Mouse (Mus musculus) intestine, postnatal 0 days (tissue): ENCODE results near the gene Tmem204. TPM values are rescaled to one million over a fixed set of nuclear protein-coding genes. Genes with fewer than 3 reads are reported as not detected.
A peak's percentile ranks its signal among the peaks of the same experiment; 100 is the strongest.

Experiments used
- ATAC-seq: fragments of 200-750 bp; cut with Nextera tagmentation; 2 replicates; pipeline ENCODE4 v1.8.0; 2017; ENCODE audit warnings: mild to moderate bottlenecking, moderate TSS enrichment, moderate library complexity
- H3K27ac ChIP-seq: fragments of 300-500 bp; sonication (generic); 2 replicates; pipeline ENCODE4 v1.5.1; 2014; ENCODE audit warnings: mild to moderate bottlenecking, low read depth, low read length, moderate library complexity
- H3K27me3 ChIP-seq: fragments of 300-500 bp; sonication (generic); replicated peaks from 2 replicates; pipeline ENCODE4 v1.6.1; 2014; ENCODE audit warnings: low read length, mixed read lengths; ENCODE audit not compliant: control insufficient read depth, insufficient read depth
- H3K36me3 ChIP-seq: fragments of 300-500 bp; sonication (generic); 2 replicates; pipeline ENCODE4 v1.6.1; 2014; ENCODE audit warnings: mild to moderate bottlenecking, moderate library complexity; ENCODE audit not compliant: control insufficient read depth, insufficient read depth
- H3K4me1 ChIP-seq: fragments of 300-500 bp; sonication (generic); replicated peaks from 2 replicates; pipeline ENCODE4 v1.6.1; 2014; ENCODE audit warnings: antibody characterized with exemption, low read length, mixed read lengths; ENCODE audit not compliant: control insufficient read depth, insufficient read depth
- H3K4me2 ChIP-seq: fragments of 300-500 bp; sonication (generic); replicated peaks from 2 replicates; pipeline ENCODE4 v1.6.1; 2014; ENCODE audit warnings: low read depth, mild to moderate bottlenecking, moderate library complexity
- H3K4me3 ChIP-seq: fragments of 300-500 bp; sonication (generic); 2 replicates; pipeline ENCODE4 v1.5.1; 2014; ENCODE audit warnings: low read depth, low read length
- H3K9ac ChIP-seq: fragments of 300-500 bp; sonication (generic); 2 replicates; pipeline ENCODE4 v1.6.1; 2014; ENCODE audit warnings: mild to moderate bottlenecking, low read depth, low read length
- H3K9me3 ChIP-seq: fragments of 300-500 bp; sonication (generic); 2 replicates; pipeline ENCODE4 v1.6.1; 2016; ENCODE audit warnings: mixed run types; ENCODE audit not compliant: control insufficient read depth
- CTCF ChIP-seq: sonication (generic); IDR thresholded peaks from 2 replicates; pipeline ENCODE4 v1.5.1; 2016; ENCODE audit warnings: low read depth, mild to moderate bottlenecking, control low read depth, antibody characterized with exemption, moderate library complexity
- WGBS: fragments of 180-500 bp; shearing (Covaris S2); extraction: QIAGEN DNeasy Blood & Tissue Kit; methylation state at CpG from one replicate; pipeline ENCODE4 v1.1.7; 2014; 5-methylcytosine and 5-hydroxymethylcytosine counted together
- polyA plus RNA-seq: library from polyadenylated mRNA; unstranded; fragments of >200 nt; fragmentation: Nextera tagmentation; extraction: Ambion mirVana; gene quantifications from 2 replicates; pipeline ENCODE4 v1.2.1, GENCODE M21; 2015

Gene Tmem204
- polyA plus RNA-seq, 1 experiment from 2014 or later = 15.8 TPM

GRCm38 (mm10) chr17:25120406-25120805 lies 37.0 kb upstream of the Tmem204 start, which contains the start of gene Ptx4:
Gene Ptx4 (plus strand): TSS chr17:25120760.
- 37% methylated on average over 3 of the region's 3 CpGs for WGBS
- H3K27ac ChIP-seq = no peak within 1 kb of the TSS
- H3K36me3 ChIP-seq = no peaks in the 10 kb centered on the region
- H3K9me3 ChIP-seq = no peaks in the 10 kb centered on the region
- H3K27me3 ChIP-seq = no peaks in the 10 kb centered on the region
- H3K4me2 ChIP-seq = no peak within 1 kb of the TSS
- H3K4me1 ChIP-seq = no peaks in the 10 kb centered on the region; the same call in 1 of the 2 replicates
- ATAC-seq = no peak
- H3K4me3 ChIP-seq = no peak within 1 kb of the TSS
- no peak for TF ChIP-seq CTCF
- H3K9ac ChIP-seq = no peak within 1 kb of the TSS

- H3K4me1 ChIP-seq = no peaks in the 10 kb centered on the region; the same call in 1 of the 2 replicates
- no peak overlapping the region for H3K4me2 ChIP-seq
- no peak for ATAC-seq
- no peak overlapping the region for H3K4me3 ChIP-seq
- no peaks in the 10 kb centered on the region for H3K27me3 ChIP-seq
- H3K9ac ChIP-seq = no peak overlapping the region
- H3K9me3 ChIP-seq = no peaks in the 10 kb centered on the region
- TF ChIP-seq CTCF = peak; percentile 54
- H3K36me3 ChIP-seq = no peaks in the 10 kb centered on the region
- no peak overlapping the region for H3K27ac ChIP-seq
- 37% methylated on average over 4 of the region's 4 CpGs for WGBS
Measured at GRCm38 (mm10) chr17:25117263-25117662, 33.9 kb upstream of the Tmem204 start.

- Histone ChIP-seq H3K4me3 (peak within 1 kb of the TSS; percentile 49), H3K4me1 (no peaks in the 10 kb centered on the region; the same call in 1 of the 2 replicates), H3K27ac (peak within 1 kb of the TSS; percentile 89), H3K27me3 (no peaks in the 10 kb centered on the region), H3K4me2 (peak within 1 kb of the TSS; percentile 91), H3K36me3 (peaks cover 2% of the 10 kb centered on the region; the same call in 1 of the 2 replicates), H3K9me3 (no peaks in the 10 kb centered on the region), H3K9ac (peak within 1 kb of the TSS; percentile 57)
- WGBS = 5% methylated on average over 38 of the region's 40 CpGs
- ATAC-seq = peak; percentile 87
- TF ChIP-seq CTCF = no peak
Measured at GRCm38 (mm10) chr17:25115664-25116432, 32.5 kb upstream of the Tmem204 start, which contains the start of gene Telo2. Gene Telo2 (minus strand): TSS chr17:25115967.

GRCm38 (mm10) chr17:25114908-25115645 lies 31.7 kb upstream of the Tmem204 start:
- Histone ChIP-seq H3K4me3 (peak overlapping the region; percentile 49), H3K27me3 (no peaks in the 10 kb centered on the region), H3K9me3 (no peaks in the 10 kb centered on the region), H3K4me2 (peak overlapping the region; percentile 91), H3K9ac (peak overlapping the region; percentile 57), H3K27ac (peak overlapping the region; percentile 89; the same call in 1 of the 2 replicates), H3K36me3 (peaks cover 9% of the 10 kb centered on the region; the same call in 1 of the 2 replicates), H3K4me1 (no peaks in the 10 kb centered on the region; the same call in 1 of the 2 replicates)
- no peak for TF ChIP-seq CTCF
- ATAC-seq = peak; percentile 48
- 8% methylated on average over 23 of the region's 23 CpGs for WGBS

- Histone ChIP-seq H3K9ac (no peak overlapping the region), H3K4me3 (no peak overlapping the region), H3K9me3 (no peaks in the 10 kb centered on the region), H3K36me3 (peaks cover 27% of the 10 kb centered on the region; the same call in 1 of the 2 replicates), H3K4me1 (no peaks in the 10 kb centered on the region; the same call in 1 of the 2 replicates), H3K4me2 (no peak overlapping the region), H3K27me3 (no peaks in the 10 kb centered on the region), H3K27ac (no peak overlapping the region)
- no peak for TF ChIP-seq CTCF
- 80% methylated on average over 3 of the region's 3 CpGs for WGBS
- ATAC-seq = no peak
Measured at GRCm38 (mm10) chr17:25112423-25112810, 29.0 kb upstream of the Tmem204 start.

GRCm38 (mm10) chr17:25111739-25112422 lies 28.5 kb upstream of the Tmem204 start:
- Histone ChIP-seq H3K27ac (no peak overlapping the region), H3K4me1 (no peaks in the 10 kb centered on the region; the same call in 1 of the 2 replicates), H3K4me3 (no peak overlapping the region), H3K36me3 (peaks cover 32% of the 10 kb centered on the region; the same call in 1 of the 2 replicates), H3K9me3 (no peaks in the 10 kb centered on the region), H3K9ac (no peak overlapping the region), H3K4me2 (no peak overlapping the region), H3K27me3 (no peaks in the 10 kb centered on the region)
- ATAC-seq = no peak
- no peak for TF ChIP-seq CTCF
- WGBS = 78% methylated on average over 8 of the region's 8 CpGs
